Mouse (Mus musculus): Measurements from ENCODE around the gene Esam. TPM values are rescaled to one million over a fixed set of nuclear protein-coding genes. Genes with fewer than 3 reads are reported as not detected.
A peak's percentile ranks its signal among the peaks of the same experiment; 100 is the strongest.

The Esam gene
- polyA plus RNA-seq, 1 experiment from 2014 or later, result 43.4 TPM

- no peak overlapping the region for H3K9ac ChIP-seq
- peaks cover 25% of the 10 kb centered on the region for H3K4me1 ChIP-seq (replicated peaks)
- 78% methylated on average over 1 of the region's 1 CpGs for WGBS
- H3K27ac ChIP-seq, result no peak overlapping the region
- no peaks in the 10 kb centered on the region for H3K9me3 ChIP-seq
- ATAC-seq (ENCODE audit: low FRiP score), result no peak
- H3K36me3 ChIP-seq, result no peaks in the 10 kb centered on the region
- no peak overlapping the region for H3K4me3 ChIP-seq
- H3K27me3 ChIP-seq, result peaks cover 98% of the 10 kb centered on the region
- H3K4me2 ChIP-seq, result no peak overlapping the region
Observed at GRCm38 (mm10) chr9:37550435-37550834, 22.6 kb downstream of the Esam start.

DNA sequence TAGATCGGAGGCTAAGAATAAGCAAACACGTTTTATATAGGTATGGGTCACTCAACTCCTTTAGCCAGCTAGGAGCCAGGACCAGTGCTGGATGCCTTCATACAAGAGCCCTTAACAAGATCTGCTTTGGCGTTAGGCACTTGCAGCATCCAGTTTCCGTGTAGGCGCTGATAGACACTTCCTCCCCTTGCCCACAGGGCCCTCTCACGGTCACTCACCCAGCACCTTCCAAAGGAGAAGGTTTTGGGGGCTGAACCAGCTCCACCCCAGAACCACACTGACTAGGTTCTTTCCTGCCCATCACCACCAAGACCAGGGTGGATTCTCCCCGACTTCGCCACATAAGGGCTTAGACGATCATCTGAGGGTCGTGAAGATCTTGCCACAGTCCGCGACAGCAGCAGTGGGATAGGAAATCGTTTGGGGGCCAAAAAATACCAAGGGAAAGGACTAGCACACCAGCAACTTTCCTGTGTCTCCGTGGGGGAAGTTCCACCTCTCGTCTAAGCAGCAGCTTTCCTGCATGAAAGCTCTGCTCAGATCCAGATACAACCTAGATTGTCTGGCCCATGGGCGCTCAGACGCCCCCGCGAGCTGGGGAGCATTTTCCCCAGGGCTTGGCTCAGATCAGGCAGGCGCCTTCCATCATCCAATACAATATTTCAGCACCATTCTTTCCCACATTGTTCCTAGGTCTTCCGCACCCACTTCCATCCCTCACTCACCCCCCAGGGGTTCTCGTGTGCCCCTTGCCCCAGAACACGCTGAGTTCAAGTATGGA is 24.1 kb downstream of the Esam start:
- H3K4me2 ChIP-seq, result peak overlapping the region; percentile 88
- H3K27me3 ChIP-seq, result peaks cover 91% of the 10 kb centered on the region
- peak overlapping the region; percentile 49 for H3K4me3 ChIP-seq
- no peaks in the 10 kb centered on the region for H3K36me3 ChIP-seq
- no peak overlapping the region for H3K27ac ChIP-seq
- no peaks in the 10 kb centered on the region for H3K9me3 ChIP-seq
- peaks cover 21% of the 10 kb centered on the region for H3K4me1 ChIP-seq (replicated peaks)
- peak overlapping the region; percentile 62 for H3K9ac ChIP-seq
- WGBS, result 2% methylated on average over 23 of the region's 23 CpGs
- peak; percentile 1; the same call in 1 of the 2 replicates for ATAC-seq (ENCODE audit: low FRiP score)

DNA sequence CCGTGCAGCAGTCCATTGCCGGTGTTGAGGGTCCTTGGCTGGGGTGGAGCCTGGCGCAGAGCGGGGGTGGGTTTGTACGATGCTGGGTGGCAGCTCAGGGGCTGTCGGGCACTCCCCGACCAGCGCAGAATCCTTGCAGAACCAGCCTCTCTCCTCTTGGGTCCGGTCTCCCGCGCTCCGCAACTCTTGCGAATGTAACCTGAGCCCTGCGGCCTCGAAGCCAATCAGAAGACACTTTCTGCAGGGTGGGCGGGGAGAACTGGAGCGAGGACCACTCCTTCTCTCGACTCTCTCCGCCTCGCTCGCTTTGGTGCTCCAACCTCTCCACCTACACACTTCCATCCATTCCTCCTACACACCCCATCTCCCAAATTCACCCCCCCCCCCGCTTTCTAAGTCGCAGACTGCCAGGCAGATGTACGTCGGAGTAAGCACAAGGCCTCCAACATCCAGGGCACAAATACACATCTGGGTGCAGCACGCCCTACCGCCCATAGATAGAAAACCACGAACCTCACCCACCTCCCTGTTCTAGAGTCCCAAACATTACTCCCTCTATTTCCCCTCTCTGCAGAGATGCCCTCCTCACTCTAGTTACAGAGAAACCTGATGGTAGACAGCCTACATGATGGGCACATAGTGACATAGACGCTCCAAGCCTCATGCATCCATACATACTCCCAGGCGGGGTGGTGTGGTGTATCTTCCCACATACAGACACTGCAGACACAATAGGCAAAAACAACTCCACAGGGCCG is 24.8 kb downstream of the Esam start, which contains the start of gene Nrgn:
Nrgn (minus strand) TSS at position 369 of the 758 bp plus-strand sequence.
- Histone ChIP-seq H3K27ac (no peak within 1 kb of the TSS), H3K9ac (peak within 1 kb of the TSS; percentile 62), H3K36me3 (no peaks in the 10 kb centered on the region), H3K4me1 (replicated peaks) (peaks cover 21% of the 10 kb centered on the region), H3K27me3 (peaks cover 88% of the 10 kb centered on the region), H3K4me2 (peak within 1 kb of the TSS; percentile 88), H3K9me3 (no peaks in the 10 kb centered on the region), H3K4me3 (peak within 1 kb of the TSS; percentile 49)
- 4% methylated on average over 31 of the region's 31 CpGs for WGBS
- peak; percentile 92 for ATAC-seq (ENCODE audit: low FRiP score)

DNA sequence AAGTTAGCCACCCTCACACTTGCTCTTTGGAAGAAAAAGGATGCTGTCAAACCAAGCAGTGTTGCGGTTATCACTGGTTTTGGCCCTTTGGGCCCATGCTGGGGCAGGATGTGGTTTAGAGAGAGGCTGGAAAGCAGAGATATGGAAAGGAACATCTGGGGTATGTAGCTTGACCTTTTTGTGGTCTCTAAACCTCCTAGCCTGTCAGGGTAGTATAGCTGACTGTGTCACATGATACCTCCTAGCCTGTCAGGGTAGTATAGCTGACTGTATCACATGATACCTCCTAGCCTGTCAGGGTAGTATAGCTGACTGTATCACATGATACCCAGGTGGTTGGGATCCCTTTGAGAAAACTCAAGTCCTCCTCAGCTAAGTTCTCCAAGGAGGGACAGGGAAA is 26.4 kb downstream of the Esam start:
- no peak for ATAC-seq (ENCODE audit: low FRiP score)
- 84% methylated on average over 1 of the region's 1 CpGs for WGBS
- H3K27me3 ChIP-seq, result peaks cover 79% of the 10 kb centered on the region
- H3K9me3 ChIP-seq, result no peaks in the 10 kb centered on the region
- H3K36me3 ChIP-seq, result no peaks in the 10 kb centered on the region
- H3K4me2 ChIP-seq, result no peak overlapping the region
- no peak overlapping the region for H3K4me3 ChIP-seq
- peaks cover 21% of the 10 kb centered on the region for H3K4me1 ChIP-seq (replicated peaks)
- H3K27ac ChIP-seq, result no peak overlapping the region
- no peak overlapping the region for H3K9ac ChIP-seq

- no peak within 1 kb of the TSS for H3K9ac ChIP-seq
- H3K27ac ChIP-seq, result no peak within 1 kb of the TSS
- no peak for ATAC-seq (ENCODE audit: low FRiP score)
- WGBS, result 37% methylated on average over 7 of the region's 7 CpGs
- H3K4me1 ChIP-seq (replicated peaks), result peaks cover 21% of the 10 kb centered on the region
- H3K27me3 ChIP-seq, result peaks cover 71% of the 10 kb centered on the region
- H3K36me3 ChIP-seq, result no peaks in the 10 kb centered on the region
- no peaks in the 10 kb centered on the region for H3K9me3 ChIP-seq
- H3K4me3 ChIP-seq, result no peak within 1 kb of the TSS
- no peak within 1 kb of the TSS for H3K4me2 ChIP-seq
Observed at GRCm38 (mm10) chr9:37554838-37555748, 27.2 kb downstream of the Esam start, which contains the start of gene Siae. Gene Siae (plus strand): TSS chr9:37555698.

GRCm38 (mm10) chr9:37556366-37556765 is 28.5 kb downstream of the Esam start:
- 67% methylated on average over 3 of the region's 3 CpGs for WGBS
- H3K27me3 ChIP-seq, result peaks cover 58% of the 10 kb centered on the region
- no peak overlapping the region for H3K4me3 ChIP-seq
- H3K36me3 ChIP-seq, result no peaks in the 10 kb centered on the region
- H3K9me3 ChIP-seq, result no peaks in the 10 kb centered on the region
- H3K9ac ChIP-seq, result no peak overlapping the region
- H3K27ac ChIP-seq, result no peak overlapping the region
- peaks cover 21% of the 10 kb centered on the region for H3K4me1 ChIP-seq (replicated peaks)
- no peak for ATAC-seq (ENCODE audit: low FRiP score)
- no peak overlapping the region for H3K4me2 ChIP-seq

DNA sequence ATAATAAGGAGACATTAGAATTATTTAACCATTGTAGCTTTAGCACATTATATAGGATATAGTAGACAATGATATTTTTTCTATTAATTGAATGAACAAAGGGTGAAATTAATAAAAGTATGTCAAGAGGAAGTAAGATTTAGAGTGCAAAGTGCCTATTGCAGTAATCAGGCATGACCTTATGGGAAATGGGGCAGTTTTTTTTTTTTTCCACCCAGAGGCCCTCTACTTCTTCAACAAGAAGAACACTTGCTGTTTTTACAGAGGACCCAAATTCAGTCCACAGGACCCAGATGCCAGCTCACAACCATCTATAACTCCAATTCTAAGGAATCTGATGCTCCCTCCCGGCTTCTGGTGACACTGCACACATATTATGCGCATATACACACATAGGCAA is 32.7 kb downstream of the Esam start:
- no peak for ATAC-seq (ENCODE audit: low FRiP score)
- no peak overlapping the region for H3K27ac ChIP-seq
- H3K4me3 ChIP-seq, result no peak overlapping the region
- H3K9ac ChIP-seq, result no peak overlapping the region
- 87% methylated on average over 2 of the region's 2 CpGs for WGBS
- H3K36me3 ChIP-seq, result no peaks in the 10 kb centered on the region
- H3K4me2 ChIP-seq, result no peak overlapping the region
- H3K9me3 ChIP-seq, result no peaks in the 10 kb centered on the region
- H3K27me3 ChIP-seq, result peaks cover 17% of the 10 kb centered on the region
- no peaks in the 10 kb centered on the region for H3K4me1 ChIP-seq (replicated peaks)

DNA sequence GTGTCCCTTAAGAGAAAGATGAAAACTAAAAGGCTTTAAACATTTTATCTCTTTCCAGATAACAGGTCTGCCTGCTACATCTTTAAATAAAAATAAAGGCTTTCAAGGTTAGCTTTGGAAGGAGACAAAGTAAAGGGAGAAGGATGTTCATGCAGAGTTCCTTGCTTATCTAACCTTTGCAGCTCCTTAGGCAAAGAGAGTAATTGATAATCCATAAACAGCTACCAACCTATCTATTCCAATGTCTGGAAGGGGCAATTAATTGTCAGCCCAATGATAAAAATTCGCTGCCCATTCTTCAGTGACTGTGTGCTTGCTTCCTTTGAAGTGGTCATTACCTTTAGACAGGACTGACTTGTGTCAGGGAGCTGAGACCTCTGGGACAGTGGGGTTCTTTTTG is 35.9 kb downstream of the Esam start:
- Histone ChIP-seq H3K9ac (no peak overlapping the region), H3K4me2 (no peak overlapping the region), H3K27ac (no peak overlapping the region), H3K4me1 (replicated peaks) (peaks cover 14% of the 10 kb centered on the region), H3K9me3 (no peaks in the 10 kb centered on the region), H3K4me3 (no peak overlapping the region), H3K27me3 (no peaks in the 10 kb centered on the region), H3K36me3 (no peaks in the 10 kb centered on the region)
- 72% methylated on average over 1 of the region's 1 CpGs for WGBS
- ATAC-seq (ENCODE audit: low FRiP score), result no peak

GRCm38 (mm10) chr9:37567019-37567418 is 39.1 kb downstream of the Esam start:
- H3K9ac ChIP-seq, result no peak overlapping the region
- H3K4me2 ChIP-seq, result no peak overlapping the region
- no peaks in the 10 kb centered on the region for H3K9me3 ChIP-seq
- H3K4me1 ChIP-seq (replicated peaks), result peaks cover 14% of the 10 kb centered on the region
- ATAC-seq (ENCODE audit: low FRiP score), result no peak
- H3K4me3 ChIP-seq, result no peak overlapping the region
- H3K36me3 ChIP-seq, result no peaks in the 10 kb centered on the region
- H3K27me3 ChIP-seq, result no peaks in the 10 kb centered on the region
- no peak overlapping the region for H3K27ac ChIP-seq
- 89% methylated on average over 2 of the region's 2 CpGs for WGBS

- ATAC-seq (ENCODE audit: low FRiP score), result no peak
- H3K36me3 ChIP-seq, result no peaks in the 10 kb centered on the region
- no peaks in the 10 kb centered on the region for H3K9me3 ChIP-seq
- no peak overlapping the region for H3K4me3 ChIP-seq
- H3K9ac ChIP-seq, result no peak overlapping the region
- H3K27ac ChIP-seq, result no peak overlapping the region
- no peaks in the 10 kb centered on the region for H3K27me3 ChIP-seq
- peaks cover 14% of the 10 kb centered on the region for H3K4me1 ChIP-seq (replicated peaks)
- WGBS, result 50% methylated on average over 5 of the region's 5 CpGs
- H3K4me2 ChIP-seq, result no peak overlapping the region
Observed at GRCm38 (mm10) chr9:37567454-37567853, 39.6 kb downstream of the Esam start.

DNA sequence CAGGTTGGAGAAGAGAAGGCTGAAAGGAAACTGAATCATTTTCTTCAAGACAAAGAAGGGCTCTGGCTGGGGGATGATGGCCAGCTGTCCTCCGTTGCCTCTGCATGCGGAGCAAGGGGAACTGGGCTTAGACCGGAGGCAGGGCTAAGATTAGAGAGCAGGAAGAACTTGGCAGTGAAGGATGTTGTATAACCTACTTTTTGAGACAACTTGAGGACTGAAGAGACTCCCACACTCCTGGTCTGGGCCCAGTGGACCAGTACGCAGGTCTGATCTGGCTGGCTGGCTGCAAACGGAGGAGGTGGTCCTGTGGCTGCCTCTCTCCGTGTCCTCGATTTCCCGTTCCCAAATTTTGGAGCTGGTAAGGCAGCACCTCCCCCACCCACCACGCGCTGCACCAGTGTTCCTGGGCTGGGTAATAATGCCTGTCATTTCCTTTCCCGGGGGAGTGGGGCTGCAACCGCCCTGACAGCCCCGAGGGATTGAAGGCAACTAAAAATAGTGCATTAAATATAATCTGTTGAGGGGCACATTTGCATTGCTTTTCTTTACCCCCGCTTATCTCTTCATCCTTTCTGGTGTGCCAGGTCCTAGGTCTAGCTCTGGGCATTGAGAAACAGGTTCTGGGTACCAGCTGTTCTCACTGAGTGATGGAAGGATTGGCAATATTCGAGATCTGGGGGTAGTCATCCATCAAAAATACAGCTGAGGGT is 40.2 kb downstream of the Esam start:
- H3K4me2 ChIP-seq, result no peak overlapping the region
- H3K9me3 ChIP-seq, result no peaks in the 10 kb centered on the region
- WGBS, result 34% methylated on average over 15 of the region's 15 CpGs
- H3K4me1 ChIP-seq (replicated peaks), result peaks cover 14% of the 10 kb centered on the region
- no peak overlapping the region for H3K9ac ChIP-seq
- peak; percentile 41; the same call in 1 of the 2 replicates for ATAC-seq (ENCODE audit: low FRiP score)
- no peaks in the 10 kb centered on the region for H3K27me3 ChIP-seq
- H3K4me3 ChIP-seq, result no peak overlapping the region
- no peaks in the 10 kb centered on the region for H3K36me3 ChIP-seq
- no peak overlapping the region for H3K27ac ChIP-seq
